Mouse (Mus musculus): Measurements from ENCODE around the gene Rd3l.

DNA sequence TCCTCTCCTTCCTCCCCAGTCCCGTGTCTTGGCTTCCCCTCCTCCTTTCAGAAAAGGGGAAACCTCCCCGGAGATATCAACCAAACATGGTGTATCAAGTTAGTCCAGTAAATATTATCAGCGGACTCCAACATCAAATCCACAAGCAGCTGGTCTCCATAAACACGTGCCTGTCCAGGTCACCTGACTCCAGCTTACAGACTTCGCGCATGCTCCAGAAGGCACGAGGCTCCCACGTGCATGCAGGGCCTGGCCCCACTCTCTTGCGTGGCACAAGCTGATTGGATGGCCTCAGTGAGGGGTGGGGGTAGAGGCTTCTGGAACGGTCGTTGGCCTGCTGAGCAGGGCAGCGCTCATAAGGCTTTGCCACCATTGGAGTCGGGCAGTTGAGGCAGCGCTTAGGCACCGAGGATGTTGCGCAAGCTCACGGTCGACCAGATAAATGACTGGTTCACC, 9.9 kb downstream of the Rd3l start, which contains the start of gene Tdrd9:
- TF ChIP-seq POLR2A (IDR thresholded peaks at IDR 0.05; ENCODE audit: low read depth, low read length) (no peak), CTCF (IDR thresholded peaks at IDR 0.05; ENCODE audit: borderline replicate concordance, insufficient read depth, low read length) (no peak)

All from embryonic fibroblast, embryonic 13.5 days (primary cell).